Mouse (Mus musculus): ENCODE results near the gene Il17a.
"Not testable (repeated sequence)": the region's sequence is repeated elsewhere in the genome, so short reads cannot be mapped to it uniquely, and the experiment has no call there.

Il17a gene

GRCm38 (mm10) chr1:20730903-20731302 is at the start of gene Il17a:
Gene Il17a (plus strand): TSS chr1:20730905.
- DNase-seq (ENCODE audit: low spot score in 2 of 2), result no peak

DNA sequence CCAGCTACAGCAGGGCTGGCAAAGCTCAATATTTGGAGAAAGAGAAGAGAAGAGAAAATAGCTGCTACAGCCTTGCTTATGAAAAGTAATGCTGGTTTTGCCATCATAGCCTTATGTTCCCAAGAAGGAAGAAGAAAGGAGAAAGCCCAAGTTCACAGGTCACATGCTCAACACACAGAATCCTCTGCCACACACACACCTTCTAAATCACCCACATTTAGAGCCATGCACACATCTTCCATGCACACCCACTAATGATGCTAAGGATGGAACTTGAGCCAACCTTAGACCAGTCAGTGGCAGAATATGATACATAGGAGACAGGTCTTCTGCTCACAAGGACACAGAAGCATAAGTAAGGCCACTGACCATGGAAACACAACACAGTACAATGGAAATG is 47.9 kb upstream of the Il17a start:
- no peak for DNase-seq (ENCODE audit: low spot score in 2 of 2)

DNA sequence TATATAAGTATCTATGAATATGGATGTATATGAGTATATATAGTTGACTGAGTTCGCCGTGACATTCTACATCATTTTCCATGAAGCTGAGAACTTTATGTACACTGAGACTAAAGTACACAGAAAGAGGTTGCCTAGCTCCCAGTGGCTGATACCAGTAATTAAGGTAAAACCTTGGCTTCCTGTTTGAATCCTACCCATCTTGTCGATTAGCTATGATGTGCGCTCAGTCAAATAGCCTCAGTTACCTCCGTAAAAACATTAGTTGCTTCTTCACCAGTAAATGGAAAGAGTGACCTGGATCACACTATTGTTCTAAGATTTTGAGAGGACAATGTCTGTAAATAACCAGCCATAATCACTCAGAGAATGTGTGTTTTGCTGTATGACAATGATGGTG is 47.3 kb upstream of the Il17a start:
- no peak for DNase-seq (ENCODE audit: low spot score in 2 of 2)

GRCm38 (mm10) chr1:20683853-20684252 is 46.9 kb upstream of the Il17a start:
- no peak for DNase-seq (ENCODE audit: low spot score in 2 of 2)

- no peak for DNase-seq (ENCODE audit: low spot score in 2 of 2)
Observed at GRCm38 (mm10) chr1:20684403-20684802, 46.3 kb upstream of the Il17a start.

DNA sequence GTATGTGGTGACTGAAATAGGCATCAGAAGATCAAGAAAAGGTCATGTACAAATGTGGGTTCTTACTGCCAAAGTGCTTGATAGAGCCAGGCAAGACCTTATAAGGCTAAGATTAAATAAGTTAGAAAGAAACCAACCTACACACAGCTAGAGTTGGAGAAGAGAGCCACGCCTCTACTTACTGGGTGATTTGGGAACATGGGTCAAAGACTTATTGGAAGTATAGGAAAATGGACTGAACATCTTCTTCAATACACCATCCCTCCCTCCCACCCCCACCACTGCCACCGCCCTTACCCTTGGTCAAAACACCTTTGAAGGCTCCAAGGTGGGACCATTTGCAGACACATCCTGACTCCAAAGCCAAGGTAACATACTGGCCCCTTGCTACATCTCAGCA is 45.3 kb upstream of the Il17a start:
- DNase-seq (ENCODE audit: low spot score in 2 of 2), result no peak

DNA sequence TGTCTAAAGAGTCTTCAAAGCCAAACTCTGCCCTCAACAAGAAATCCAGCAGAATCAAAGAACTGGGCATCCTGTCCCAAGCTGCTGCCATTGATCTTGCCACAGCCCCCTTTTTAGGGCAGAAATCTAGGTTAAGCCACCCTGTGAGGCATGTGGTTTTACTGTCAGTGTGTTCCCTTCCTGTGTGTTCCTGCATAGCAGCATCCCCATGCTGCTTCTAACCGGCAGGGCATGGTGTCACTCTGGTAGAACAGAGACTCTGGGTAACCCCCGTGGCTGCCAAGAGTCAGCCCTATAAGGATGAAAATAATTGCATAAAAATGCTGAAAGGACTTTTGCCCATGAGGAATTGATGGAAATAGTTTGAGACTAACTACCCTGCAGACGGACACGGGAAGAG is 44.8 kb upstream of the Il17a start:
- DNase-seq (ENCODE audit: low spot score in 2 of 2), result no peak

- no peak for DNase-seq (ENCODE audit: low spot score in 2 of 2)
Observed at GRCm38 (mm10) chr1:20691336-20691735, 39.4 kb upstream of the Il17a start.

DNA sequence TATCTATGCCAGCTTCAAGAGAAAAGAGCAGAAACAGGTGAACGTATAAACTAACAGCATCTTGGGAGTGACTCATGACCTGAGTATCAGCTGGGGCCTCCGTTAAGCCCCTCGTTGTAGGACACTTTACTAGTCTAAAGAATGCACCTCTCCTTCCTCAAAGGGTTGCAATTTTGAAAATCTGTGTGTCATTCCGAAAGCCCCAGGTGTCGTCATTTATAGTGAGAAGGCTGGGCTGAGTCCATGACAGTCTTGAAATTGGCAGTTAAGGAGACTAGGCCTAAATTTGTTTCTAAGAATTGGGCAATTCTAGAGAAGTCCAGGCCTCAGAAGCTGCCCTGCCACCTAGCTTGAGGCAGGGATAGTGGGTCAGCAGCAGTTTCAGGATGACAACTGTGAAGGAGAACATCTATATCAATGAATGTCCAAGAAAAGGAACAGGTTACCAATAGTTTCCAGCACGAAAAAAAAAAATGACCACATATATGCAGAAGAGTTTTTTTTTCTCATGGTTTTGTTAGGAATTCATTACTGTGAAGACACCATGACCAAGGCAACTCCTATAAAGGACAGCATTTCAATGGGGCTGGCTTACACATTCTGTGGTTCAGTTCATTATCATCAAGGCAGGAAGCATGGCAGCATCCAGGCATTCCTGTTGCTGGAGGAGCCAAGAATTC is 36.9 kb upstream of the Il17a start:
- DNase-seq (ENCODE audit: low spot score in 2 of 2), result no peak

- DNase-seq (ENCODE audit: low spot score in 2 of 2), result no peak
Observed at GRCm38 (mm10) chr1:20700011-20700410, 30.7 kb upstream of the Il17a start.

DNA sequence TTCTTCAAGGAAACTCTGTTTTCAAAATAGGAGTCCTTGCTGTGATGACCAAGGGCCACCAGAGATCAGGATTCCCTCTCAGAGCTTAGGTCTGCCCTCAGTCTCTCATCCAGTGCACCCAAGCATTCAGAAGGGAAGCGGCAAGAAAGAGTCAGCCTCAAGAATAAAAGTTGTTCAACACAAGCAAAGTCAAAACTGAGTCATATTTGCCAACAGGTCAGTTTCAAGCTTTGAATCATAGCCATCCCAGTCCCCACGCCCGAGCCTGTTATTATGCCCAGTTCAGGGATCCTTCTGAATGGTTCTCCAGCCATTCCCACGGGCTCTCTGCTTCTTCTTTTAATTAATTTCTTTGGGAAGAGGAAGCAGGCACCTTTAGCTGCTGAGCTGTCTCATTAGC is 5.9 kb downstream of the Il17a start:
- DNase-seq (ENCODE audit: low spot score in 2 of 2), result no peak

GRCm38 (mm10) chr1:20738483-20738882 is 7.8 kb downstream of the Il17a start:
- no peak for DNase-seq (ENCODE audit: low spot score in 2 of 2)

GRCm38 (mm10) chr1:20740496-20740998 is 9.8 kb downstream of the Il17a start:
- DNase-seq (ENCODE audit: low spot score in 2 of 2), result no peak

DNA sequence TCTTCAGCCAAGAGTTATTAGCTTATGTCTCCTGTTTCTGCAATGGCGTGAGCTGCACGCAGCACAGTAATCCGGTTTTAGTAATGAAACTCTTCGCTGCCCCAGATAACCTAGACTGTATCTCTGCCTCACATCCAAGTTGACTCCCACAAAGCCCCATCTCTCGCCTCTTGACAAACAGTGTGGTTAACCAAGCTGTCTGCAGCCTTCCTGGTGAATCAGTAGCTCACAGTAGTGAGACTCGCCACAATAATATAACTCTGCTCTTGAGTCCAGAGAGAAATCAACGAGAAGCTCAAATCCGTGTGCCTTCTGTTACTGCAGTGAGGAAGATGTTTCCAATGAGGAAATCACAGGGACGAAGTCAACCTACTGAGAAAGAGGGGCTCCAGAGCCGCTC is 23.7 kb downstream of the Il17a start:
- DNase-seq (ENCODE audit: low spot score in 2 of 2), result no peak

- no peak for DNase-seq (ENCODE audit: low spot score in 2 of 2)
Observed at GRCm38 (mm10) chr1:20757586-20757985, 26.9 kb downstream of the Il17a start.

DNA sequence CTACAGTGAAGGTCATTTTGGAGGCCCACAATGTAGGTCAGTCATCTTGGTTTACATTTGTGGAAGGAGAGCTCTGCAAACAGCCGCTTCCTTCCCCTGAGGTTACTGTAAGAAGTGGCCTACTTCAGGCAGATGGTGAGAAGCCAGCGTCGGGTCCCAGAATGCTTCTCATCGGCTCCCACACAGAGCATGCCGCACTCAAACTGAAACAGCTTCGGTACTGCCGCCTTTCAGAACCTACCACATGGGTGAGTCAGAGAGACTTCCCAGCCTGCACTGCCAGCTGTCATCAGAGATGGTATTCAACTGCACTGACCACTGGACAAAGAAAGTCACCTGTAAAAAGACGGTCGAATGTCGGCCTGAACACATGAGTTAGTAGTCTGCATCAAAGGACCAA is 29.1 kb downstream of the Il17a start:
- DNase-seq (ENCODE audit: low spot score in 2 of 2), result peak; percentile 11 to 32

GRCm38 (mm10) chr1:20760331-20760730 is 29.6 kb downstream of the Il17a start:
- no peak for DNase-seq (ENCODE audit: low spot score in 2 of 2)

DNA sequence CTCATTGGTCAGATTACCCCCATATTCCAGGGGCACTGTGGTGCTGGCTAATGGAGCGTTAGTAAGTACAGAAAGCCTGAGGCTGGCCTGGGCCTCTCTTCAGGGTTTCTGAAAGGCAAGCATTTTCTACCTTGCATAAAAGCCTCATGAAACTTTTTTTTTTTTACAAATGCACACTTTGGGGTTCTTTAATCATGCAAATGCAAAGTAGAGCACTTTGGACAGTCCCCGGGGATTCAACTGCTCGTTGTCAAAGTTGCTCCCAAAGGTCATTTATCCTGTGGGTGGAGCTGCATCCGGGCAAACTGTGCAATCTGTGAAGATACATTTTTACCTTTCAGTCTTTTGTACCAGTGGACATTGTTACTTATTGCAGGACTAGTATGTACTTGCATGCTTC is 30.7 kb downstream of the Il17a start:
- DNase-seq (ENCODE audit: low spot score in 2 of 2), result no peak

DNA sequence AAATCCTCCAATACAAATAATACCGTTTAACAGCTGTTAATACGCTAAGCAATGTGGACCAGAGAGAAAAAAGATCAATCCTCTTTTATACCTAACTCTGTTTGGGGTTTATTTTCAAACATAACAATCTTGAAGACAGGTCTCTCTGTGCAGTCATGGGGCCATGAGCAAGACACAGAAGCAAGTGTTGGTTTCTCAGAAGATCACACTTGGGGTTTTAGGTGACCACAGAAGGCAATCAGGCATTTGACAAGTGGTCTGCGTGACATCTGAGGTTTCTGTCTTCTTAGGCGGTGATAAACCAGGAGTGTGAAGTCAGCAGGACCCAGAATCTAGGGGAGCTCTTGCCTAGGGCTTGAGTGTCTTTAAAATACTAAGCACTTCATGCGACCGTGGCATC is 35.8 kb downstream of the Il17a start:
- no peak for DNase-seq (ENCODE audit: low spot score in 2 of 2)

- DNase-seq (ENCODE audit: low spot score in 2 of 2), result not testable (repeated sequence)
Observed at GRCm38 (mm10) chr1:20774026-20774730, 43.5 kb downstream of the Il17a start.

DNA sequence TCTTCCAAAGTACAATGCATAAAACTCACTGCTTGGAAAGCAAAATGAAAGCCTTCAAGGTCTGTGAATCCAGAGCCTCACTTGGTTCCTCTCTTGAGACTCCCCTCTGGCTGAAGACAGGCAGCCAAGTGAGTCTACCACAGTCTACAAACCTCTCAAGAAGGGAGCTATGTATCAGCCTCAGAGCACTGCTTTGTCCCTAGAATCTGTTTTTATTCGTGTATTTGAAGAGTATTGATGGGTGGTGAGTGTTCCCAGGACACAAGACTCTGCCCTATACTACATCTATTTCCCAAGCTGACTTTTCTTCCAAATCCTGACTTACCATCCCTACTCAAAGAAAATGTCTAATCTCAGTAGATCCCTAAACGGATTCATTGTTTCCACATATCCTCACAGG is 47.7 kb downstream of the Il17a start:
- DNase-seq (ENCODE audit: low spot score in 2 of 2), result no peak
